Mouse (Mus musculus) CD4-positive helper T cell, adult 2 months (primary cell): Measurements from ENCODE around the gene 2010300C02Rik.

Source experiments
- DNase-seq: peaks from one replicate; pipeline ENCODE4 v3.0.0-alpha.2; 2012; ENCODE audit warnings: low read depth, missing footprints, low spot score

The 2010300C02Rik gene

DNA sequence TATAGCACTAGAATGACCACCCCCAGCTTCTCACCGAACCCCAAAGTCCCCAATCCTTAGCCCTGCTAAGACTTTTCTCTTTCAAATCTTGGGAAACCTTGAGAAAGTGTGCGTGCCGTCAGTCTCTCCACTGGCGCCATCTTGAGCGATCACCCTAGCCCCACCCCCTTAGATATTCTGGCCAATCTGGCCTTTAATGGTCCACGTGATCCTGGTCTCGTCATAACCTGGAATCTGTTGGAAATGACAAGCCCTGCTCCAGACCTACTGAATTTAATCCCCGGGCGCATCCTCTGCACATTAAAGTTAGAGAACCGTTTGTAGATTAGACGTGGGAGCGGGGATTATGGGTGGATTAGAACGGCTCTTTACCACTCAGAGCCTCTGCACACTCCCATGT, 140.2 kb downstream of the 2010300C02Rik start:
- no peak for DNase-seq

GRCm38 (mm10) chr1:37572528-37573272, 147.2 kb downstream of the 2010300C02Rik start:
- no peak for DNase-seq

GRCm38 (mm10) chr1:37568379-37568778, 151.5 kb downstream of the 2010300C02Rik start:
- DNase-seq = no peak

- DNase-seq = no peak
Observed at GRCm38 (mm10) chr1:37566754-37567153, 153.1 kb downstream of the 2010300C02Rik start.

DNA sequence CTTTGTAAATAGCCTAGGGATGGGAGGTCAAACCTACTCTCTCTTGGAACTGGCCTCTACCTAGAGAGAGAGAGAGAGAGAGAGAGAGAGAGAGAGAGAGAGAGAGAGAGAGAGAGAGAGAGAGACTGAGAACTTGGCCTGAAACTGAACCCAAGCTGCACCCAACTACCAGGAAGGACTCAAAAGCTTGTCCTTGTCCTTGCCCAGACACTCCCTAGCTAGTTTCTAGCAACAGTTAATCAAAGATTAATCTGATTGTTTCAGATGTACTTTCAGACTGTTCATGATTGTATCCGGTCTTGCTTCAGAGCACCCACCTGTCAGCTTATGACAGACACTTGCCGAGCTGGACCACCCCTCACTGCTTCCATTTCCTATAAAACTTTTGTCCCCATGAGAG, 153.5 kb downstream of the 2010300C02Rik start:
- DNase-seq = no peak

GRCm38 (mm10) chr1:37565396-37565795, 154.5 kb downstream of the 2010300C02Rik start:
- no peak for DNase-seq

- DNase-seq = no peak
Observed at GRCm38 (mm10) chr1:37561955-37562354, 157.9 kb downstream of the 2010300C02Rik start.
